Mouse (Mus musculus) midbrain, embryonic 10.5 days (tissue): ENCODE results near the gene Homer1. TPM values are rescaled to one million over a fixed set of nuclear protein-coding genes. Genes with fewer than 3 reads are reported as not detected.

Source experiments
- DNase-seq: peaks from one replicate; pipeline ENCODE4 v3.0.0-alpha.2; 2017; ENCODE audit warnings: low spot score
- H3K27ac ChIP-seq: fragments of 300-500 bp; sonication (generic); replicated peaks from 2 replicates; pipeline ENCODE4 v1.5.1; 2016; ENCODE audit warnings: mild to moderate bottlenecking
- H3K27me3 ChIP-seq: fragments of 300-500 bp; sonication (generic); 2 replicates; pipeline ENCODE4 v1.6.1; 2016; ENCODE audit warnings: low read depth, mild to moderate bottlenecking; ENCODE audit not compliant: poor library complexity, severe bottlenecking
- H3K36me3 ChIP-seq: fragments of 300-500 bp; sonication (generic); 2 replicates; pipeline ENCODE4 v1.6.1; 2016; ENCODE audit warnings: mild to moderate bottlenecking, moderate library complexity
- H3K4me1 ChIP-seq: fragments of 300-500 bp; sonication (generic); 2 replicates; pipeline ENCODE4 v1.6.1; 2016
- H3K4me3 ChIP-seq: fragments of 300-500 bp; sonication (generic); 2 replicates; pipeline ENCODE4 v1.5.1; 2016; ENCODE audit warnings: mild to moderate bottlenecking, moderate library complexity
- H3K9me3 ChIP-seq: fragments of 300-500 bp; sonication (generic); replicated peaks from 2 replicates; pipeline ENCODE4 v1.6.1; 2016; ENCODE audit warnings: mild to moderate bottlenecking
- WGBS: fragments of 180-500 bp; shearing (Covaris S2); methylation state at CpG from one replicate; pipeline ENCODE4 v1.1.7; 2016; 5-methylcytosine and 5-hydroxymethylcytosine counted together
- polyA plus RNA-seq: library from polyadenylated mRNA; unstranded; fragments of >200 nt; fragmentation: Nextera tagmentation; extraction: Ambion mirVana; gene quantifications from 2 replicates; pipeline ENCODE4 v1.2.1, GENCODE M21; 2016

The Homer1 gene
- polyA plus RNA-seq, 1 experiment from 2014 or later: 7.8 TPM

GRCm38 (mm10) chr13:93383620-93384019 lies 84.2 kb downstream of the Homer1 start:
- Histone ChIP-seq H3K4me3 (no peak overlapping the region), H3K27me3 (no peaks in the 10 kb centered on the region), H3K36me3 (no peaks in the 10 kb centered on the region), H3K9me3 (no peaks in the 10 kb centered on the region), H3K4me1 (no peaks in the 10 kb centered on the region), H3K27ac (no peak overlapping the region)
- WGBS: 88% methylated on average over 2 of the region's 2 CpGs
- DNase-seq: no peak

- H3K4me1 ChIP-seq: peaks cover 4% of the 10 kb centered on the region; the same call in 1 of the 2 replicates
- no peaks in the 10 kb centered on the region for H3K36me3 ChIP-seq
- no peak overlapping the region for H3K4me3 ChIP-seq
- no peaks in the 10 kb centered on the region for H3K9me3 ChIP-seq
- H3K27me3 ChIP-seq: no peaks in the 10 kb centered on the region
- no peak overlapping the region for H3K27ac ChIP-seq
- WGBS: 98% methylated on average over 1 of the region's 1 CpGs
- DNase-seq: no peak
Measured at GRCm38 (mm10) chr13:93384481-93384880, 85.0 kb downstream of the Homer1 start.

- Histone ChIP-seq H3K27ac (no peak overlapping the region), H3K36me3 (no peaks in the 10 kb centered on the region), H3K9me3 (no peaks in the 10 kb centered on the region), H3K27me3 (no peaks in the 10 kb centered on the region), H3K4me1 (peaks cover 4% of the 10 kb centered on the region; the same call in 1 of the 2 replicates), H3K4me3 (no peak overlapping the region)
- whole genome bisulfite sequencing: 80% methylated on average over 1 of the region's 1 CpGs
- no peak for DNase-seq
Measured at GRCm38 (mm10) chr13:93385147-93385546, 85.7 kb downstream of the Homer1 start.

GRCm38 (mm10) chr13:93387440-93387839 lies 88.0 kb downstream of the Homer1 start:
- WGBS: 91% methylated on average over 5 of the region's 5 CpGs
- DNase-seq: no peak
- H3K27me3 ChIP-seq: no peaks in the 10 kb centered on the region
- peaks cover 4% of the 10 kb centered on the region; the same call in 1 of the 2 replicates for H3K4me1 ChIP-seq
- H3K9me3 ChIP-seq: no peaks in the 10 kb centered on the region
- no peak overlapping the region for H3K4me3 ChIP-seq
- H3K36me3 ChIP-seq: peaks cover 11% of the 10 kb centered on the region
- no peak overlapping the region for H3K27ac ChIP-seq

GRCm38 (mm10) chr13:93388594-93389241 lies 89.3 kb downstream of the Homer1 start:
- 81% methylated on average over 7 of the region's 7 CpGs for WGBS

GRCm38 (mm10) chr13:93389242-93389625 lies 89.8 kb downstream of the Homer1 start:
- Histone ChIP-seq H3K36me3 (peaks cover 23% of the 10 kb centered on the region), H3K4me1 (peaks cover 4% of the 10 kb centered on the region; the same call in 1 of the 2 replicates), H3K27me3 (no peaks in the 10 kb centered on the region), H3K4me3 (no peak overlapping the region), H3K27ac (no peak overlapping the region), H3K9me3 (no peaks in the 10 kb centered on the region)
- DNase-seq: no peak
- 36% methylated on average over 2 of the region's 2 CpGs for WGBS

More at GRCm38 (mm10) chr13:93388594-93389241, 89.3 kb downstream of the Homer1 start:
- Histone ChIP-seq H3K4me3 (no peak overlapping the region), H3K4me1 (peaks cover 4% of the 10 kb centered on the region; the same call in 1 of the 2 replicates), H3K27me3 (no peaks in the 10 kb centered on the region), H3K27ac (no peak overlapping the region; the same call in 1 of the 2 replicates), H3K36me3 (peaks cover 18% of the 10 kb centered on the region), H3K9me3 (no peaks in the 10 kb centered on the region)
- no peak for DNase-seq

- Histone ChIP-seq H3K4me3 (no peak overlapping the region), H3K27me3 (no peaks in the 10 kb centered on the region), H3K27ac (no peak overlapping the region), H3K9me3 (peaks cover 5% of the 10 kb centered on the region), H3K4me1 (no peaks in the 10 kb centered on the region), H3K36me3 (peaks cover 61% of the 10 kb centered on the region)
- no peak for DNase-seq
- WGBS: 92% methylated on average over 5 of the region's 5 CpGs
Measured at GRCm38 (mm10) chr13:93399710-93400216, 100.3 kb downstream of the Homer1 start.

- H3K27me3 ChIP-seq: no peaks in the 10 kb centered on the region
- DNase-seq: no peak
- H3K36me3 ChIP-seq: peaks cover 51% of the 10 kb centered on the region
- H3K27ac ChIP-seq: no peak overlapping the region
- H3K4me3 ChIP-seq: no peak overlapping the region
- no peaks in the 10 kb centered on the region for H3K4me1 ChIP-seq
- WGBS: 93% methylated on average over 7 of the region's 7 CpGs
- peaks cover 5% of the 10 kb centered on the region for H3K9me3 ChIP-seq
Measured at GRCm38 (mm10) chr13:93401947-93402346, 102.5 kb downstream of the Homer1 start.

- H3K36me3 ChIP-seq: peaks cover 25% of the 10 kb centered on the region
- no peak overlapping the region for H3K4me3 ChIP-seq
- DNase-seq: no peak
- H3K9me3 ChIP-seq: no peaks in the 10 kb centered on the region
- no peak overlapping the region for H3K27ac ChIP-seq
- H3K27me3 ChIP-seq: no peaks in the 10 kb centered on the region
- no peaks in the 10 kb centered on the region for H3K4me1 ChIP-seq
- WGBS: 90% methylated on average over 5 of the region's 5 CpGs
Measured at GRCm38 (mm10) chr13:93406855-93407254, 107.4 kb downstream of the Homer1 start.

GRCm38 (mm10) chr13:93410343-93410742 lies 110.9 kb downstream of the Homer1 start:
- WGBS: 92% methylated on average over 4 of the region's 4 CpGs
- H3K27ac ChIP-seq: no peak overlapping the region
- no peaks in the 10 kb centered on the region for H3K9me3 ChIP-seq
- no peaks in the 10 kb centered on the region for H3K4me1 ChIP-seq
- H3K4me3 ChIP-seq: no peak overlapping the region
- peaks cover 9% of the 10 kb centered on the region for H3K36me3 ChIP-seq
- H3K27me3 ChIP-seq: no peaks in the 10 kb centered on the region
- DNase-seq: no peak

GRCm38 (mm10) chr13:93415055-93415454 lies 115.6 kb downstream of the Homer1 start:
- Histone ChIP-seq H3K4me1 (no peaks in the 10 kb centered on the region), H3K27ac (no peak overlapping the region), H3K36me3 (no peaks in the 10 kb centered on the region), H3K4me3 (no peak overlapping the region), H3K27me3 (no peaks in the 10 kb centered on the region), H3K9me3 (no peaks in the 10 kb centered on the region)
- DNase-seq: no peak
- 89% methylated on average over 5 of the region's 5 CpGs for whole genome bisulfite sequencing

- no peaks in the 10 kb centered on the region for H3K27me3 ChIP-seq
- H3K4me3 ChIP-seq: no peak overlapping the region
- DNase-seq: no peak
- no peaks in the 10 kb centered on the region for H3K9me3 ChIP-seq
- no peak overlapping the region for H3K27ac ChIP-seq
- no peaks in the 10 kb centered on the region for H3K4me1 ChIP-seq
- 79% methylated on average over 2 of the region's 2 CpGs for WGBS
- H3K36me3 ChIP-seq: no peaks in the 10 kb centered on the region
Measured at GRCm38 (mm10) chr13:93418292-93418691, 118.9 kb downstream of the Homer1 start.

GRCm38 (mm10) chr13:93419779-93420178 lies 120.3 kb downstream of the Homer1 start:
- no peaks in the 10 kb centered on the region for H3K27me3 ChIP-seq
- WGBS: 91% methylated on average over 2 of the region's 2 CpGs
- no peak overlapping the region for H3K4me3 ChIP-seq
- no peak for DNase-seq
- no peak overlapping the region for H3K27ac ChIP-seq
- no peaks in the 10 kb centered on the region for H3K4me1 ChIP-seq
- no peaks in the 10 kb centered on the region for H3K36me3 ChIP-seq
- no peaks in the 10 kb centered on the region for H3K9me3 ChIP-seq
